Mouse (Mus musculus): ENCODE results near the gene Sfrp5. TPM values are rescaled to one million over a fixed set of nuclear protein-coding genes. Genes with fewer than 3 reads are reported as not detected.

Sfrp5 gene
- not detected for total RNA-seq (2023)

GRCm38 (mm10) chr19:42201696-42202381 lies at the start of gene Sfrp5:
Gene Sfrp5, minus strand, starts transcription at chr19:42202252.

GRCm38 (mm10) chr19:42247519-42247918 lies 45.5 kb upstream of the Sfrp5 start, which contains the start of gene Golga7b:
Gene Golga7b, plus strand, starts transcription at chr19:42247574.

GRCm38 (mm10) chr19:42163764-42164163 lies 38.3 kb downstream of the Sfrp5 start, which contains the start of gene Zfyve27:
Gene Zfyve27, plus strand, starts transcription at chr19:42163951.

Other genes starting within 250 kb of the Sfrp5 start
- 10 to 100 TPM; 42.8 to 43.7 TPM for gene Mms19, start 221.1 kb downstream of the Sfrp5 start, total RNA-seq (2023)
- gene Ubtd1, start 220.5 kb downstream of the Sfrp5 start, total RNA-seq (2023): 10 to 100 TPM; 34.6 to 36.8 TPM
- not detected for gene Ankrd2, start 166.3 kb downstream of the Sfrp5 start, total RNA-seq (2023)
- under 1 TPM; 0.28 to 0.64 TPM for gene Hoga1, start 156.6 kb downstream of the Sfrp5 start, total RNA-seq (2023)
- not detected for gene 4933411K16Rik, start 150.0 kb downstream of the Sfrp5 start, total RNA-seq (2023)
- gene Morn4, start 115.9 kb downstream of the Sfrp5 start, total RNA-seq (2023): under 1 TPM in 1 of 2 experiments, not detected in 1; 0.37 TPM
- gene Pi4k2a, start 111.8 kb downstream of the Sfrp5 start, total RNA-seq (2023): 10 to 100 TPM; 27.0 to 28.8 TPM
- under 1 TPM; 0.55 to 0.66 TPM for gene Avpi1, start 73.2 kb downstream of the Sfrp5 start, total RNA-seq (2023)
- gene Marveld1, start 54.9 kb downstream of the Sfrp5 start, total RNA-seq (2023): 10 to 100 TPM; 15.9 to 16.1 TPM
- 10 to 100 TPM; 67.1 to 72.4 TPM for gene Zfyve27, start 38.3 kb downstream of the Sfrp5 start, total RNA-seq (2023)
- gene Golga7b, start 45.3 kb upstream of the Sfrp5 start, total RNA-seq (2023): not detected
- 1 to 10 TPM; 3.6 to 7.5 TPM for gene Crtac1, start 229.5 kb upstream of the Sfrp5 start, total RNA-seq (2023)